26 mouse cellular contexts compared by ENCODE assay signal in genomic region chr6:142973289-142973688, GRCm38 (mm10). TPM values are rescaled to one million over a fixed set of nuclear protein-coding genes. Genes with fewer than 3 reads are reported as not detected.
"Had no signal": no experiment of that assay in that cellular context is flagged by ENCODE, and none has a peak within 500 bp of the region (broad histone marks: within the 10 kb centered on the region; RNA-seq: fewer than 3 reads in every experiment).

No protein-coding gene starts in this region.

- H3K9ac ChIP-seq: heart, embryonic 13.5 days; heart, embryonic 15.5 days; hindbrain, embryonic 12.5 days; hindbrain, embryonic 14.5 days; intestine, embryonic 15.5 days; limb, embryonic 13.5 days; limb, embryonic 15.5 days; liver, embryonic 13.5 days had no signal

- ATAC-seq: hindbrain, embryonic 16.5 days; inflammation-experienced regulatory T-cells, adult 6 months; intestine, embryonic 15.5 days; intestine, postnatal 0 days had no signal

- H3K36me3 ChIP-seq: heart, embryonic 13.5 days; heart, embryonic 15.5 days; hindbrain, embryonic 10.5 days; hindbrain, embryonic 12.5 days; intestine, embryonic 15.5 days; limb, embryonic 13.5 days; limb, embryonic 15.5 days; liver, embryonic 13.5 days had no signal

- H3K27me3 ChIP-seq: heart, embryonic 13.5 days; heart, embryonic 15.5 days; hindbrain, embryonic 12.5 days; intestine, embryonic 15.5 days; limb, embryonic 13.5 days; limb, embryonic 15.5 days; liver, embryonic 13.5 days had no signal

- H3K9me3 ChIP-seq: heart, embryonic 15.5 days; hindbrain, embryonic 12.5 days; intestine, embryonic 15.5 days; limb, embryonic 13.5 days; limb, embryonic 15.5 days; liver, embryonic 13.5 days had no signal

- H3K4me2 ChIP-seq: heart, embryonic 11.5 days; heart, embryonic 13.5 days; heart, embryonic 15.5 days; hindbrain, embryonic 12.5 days; hindbrain, embryonic 14.5 days; intestine, embryonic 15.5 days; limb, embryonic 13.5 days; limb, embryonic 15.5 days; liver, embryonic 13.5 days had no signal

- H3K27ac ChIP-seq: gastrocnemius, adult 2 months; heart, adult 2 months; heart, embryonic 13.5 days; heart, embryonic 15.5 days; hindbrain, embryonic 10.5 days; hindbrain, embryonic 12.5 days; hindbrain, embryonic 14.5 days; intestine, embryonic 15.5 days; layer of hippocampus, adult 2 months; left cerebral cortex, adult 2 months; limb, embryonic 13.5 days; limb, embryonic 15.5 days; liver, embryonic 13.5 days had no signal

- H3K4me1 ChIP-seq: heart, embryonic 13.5 days; heart, embryonic 15.5 days; hindbrain, embryonic 10.5 days; hindbrain, embryonic 12.5 days; intestine, embryonic 15.5 days; limb, embryonic 13.5 days; limb, embryonic 15.5 days; liver, embryonic 13.5 days had no signal

- H3K4me3 ChIP-seq: gastrocnemius, adult 2 months; heart, adult 2 months; heart, embryonic 13.5 days; heart, embryonic 15.5 days; hindbrain, embryonic 10.5 days; hindbrain, embryonic 12.5 days; intestine, embryonic 15.5 days; layer of hippocampus, adult 2 months; left cerebral cortex, adult 2 months; limb, embryonic 13.5 days; limb, embryonic 15.5 days; liver, embryonic 13.5 days had no signal

- DNase-seq: gastrocnemius, adult 2 months; gastrocnemius, postnatal 10 days; gastrocnemius, postnatal 25 days; heart, adult 2 months; heart, postnatal 14 days; heart, postnatal 4 days; kidney, adult 18-20 months; kidney, adult 8-10 months; kidney, postnatal 10 days; kidney, postnatal 4 days; liver, embryonic 13.5 days had no signal

RNA-seq across cellular contexts. Expression of gene St8sia1, which starts 9.0 kb away (rescaled TPM):
- total RNA-seq: granulocyte monocyte progenitor cell, adult 5-6 weeks had no signal
